Mouse (Mus musculus) embryonic fibroblast, embryonic 13.5 days (primary cell): Measurements from ENCODE around the gene Nanog. TPM values are rescaled to one million over a fixed set of nuclear protein-coding genes. Genes with fewer than 3 reads are reported as not detected.
A peak's percentile ranks its signal among the peaks of the same experiment; 100 is the strongest.
"Not testable (repeated sequence)": the region's sequence is repeated elsewhere in the genome, so short reads cannot be mapped to it uniquely, and the experiment has no call there.

ENCODE experiments used
- H3K27ac ChIP-seq: 2 replicates; pipeline ENCODE4 v1.5.1; 2012; ENCODE audit warnings: low read length, control low read depth, inconsistent platforms; ENCODE audit not compliant: insufficient read depth
- H3K4me1 ChIP-seq: 2 replicates; pipeline ENCODE4 v1.6.1; 2011; ENCODE audit warnings: low read length; ENCODE audit not compliant: control insufficient read depth, insufficient read depth
- H3K4me3 ChIP-seq: 2 replicates; pipeline ENCODE4 v1.5.1; 2011; ENCODE audit warnings: mild to moderate bottlenecking, control low read depth, low read length; ENCODE audit not compliant: insufficient read depth
- CTCF ChIP-seq: IDR thresholded peaks from 2 replicates; pipeline ENCODE4 v1.5.1; 2011; ENCODE audit warnings: mild to moderate bottlenecking, control low read depth, low read length, moderate library complexity, borderline replicate concordance; ENCODE audit not compliant: insufficient read depth
- POLR2A ChIP-seq: IDR thresholded peaks from 2 replicates; pipeline ENCODE4 v1.6.1; 2011; ENCODE audit warnings: low read depth, mild to moderate bottlenecking, control low read depth, low read length, moderate library complexity
- polyA plus RNA-seq: library from polyadenylated mRNA; stranded (reverse); fragments of >200 nt; gene quantifications from 2 replicates; pipeline ENCODE4 v1.2.4, GENCODE M21; 2011; ENCODE audit warnings: low read depth; ENCODE audit not compliant: missing spikeins, insufficient read length

The Nanog gene
- polyA plus RNA-seq, 1 experiment: 0.93 TPM

- Histone ChIP-seq H3K4me1 (peaks cover 9% of the 10 kb centered on the region), H3K4me3 (peak overlapping the region; percentile 5; the same call in 1 of the 2 replicates), H3K27ac (peak overlapping the region; percentile 96)
- no peak for TF ChIP-seq CTCF
- TF ChIP-seq POLR2A: peak; percentile 57; the same call in 1 of the 2 replicates
Observed at GRCm38 (mm10) chr6:122702480-122703124, 4.7 kb upstream of the Nanog start.

- no peak for TF ChIP-seq CTCF
- Histone ChIP-seq H3K27ac (peak overlapping the region; percentile 96), H3K4me3 (no peak overlapping the region), H3K4me1 (peaks cover 9% of the 10 kb centered on the region)
Observed at GRCm38 (mm10) chr6:122703251-122703650, 4.0 kb upstream of the Nanog start.

- H3K27ac ChIP-seq: peak overlapping the region; percentile 96
- TF ChIP-seq CTCF: no peak
- TF ChIP-seq POLR2A: no peak
- H3K4me3 ChIP-seq: no peak overlapping the region
- peaks cover 9% of the 10 kb centered on the region for H3K4me1 ChIP-seq
Observed at GRCm38 (mm10) chr6:122703706-122704105, 3.6 kb upstream of the Nanog start.

GRCm38 (mm10) chr6:122706337-122706840 is 900 bp upstream of the Nanog start:
- Histone ChIP-seq H3K4me3 (no peak overlapping the region), H3K27ac (no peak overlapping the region)
- TF ChIP-seq CTCF (no peak), POLR2A (no peak)

GRCm38 (mm10) chr6:122708826-122709225 is 1.5 kb downstream of the Nanog start:
- no peak overlapping the region for H3K27ac ChIP-seq
- no peak overlapping the region for H3K4me3 ChIP-seq
- TF ChIP-seq CTCF (no peak), POLR2A (no peak)
- H3K4me1 ChIP-seq: no peaks in the 10 kb centered on the region; the same call in 1 of the 2 replicates

More at GRCm38 (mm10) chr6:122706337-122706840, 900 bp upstream of the Nanog start:
- peaks cover 9% of the 10 kb centered on the region for H3K4me1 ChIP-seq

GRCm38 (mm10) chr6:122711455-122711854 is 4.2 kb downstream of the Nanog start:
- Histone ChIP-seq H3K4me3 (no peak overlapping the region), H3K4me1 (no peaks in the 10 kb centered on the region; the same call in 1 of the 2 replicates), H3K27ac (no peak overlapping the region)
- no peak for TF ChIP-seq POLR2A
- TF ChIP-seq CTCF: no peak

GRCm38 (mm10) chr6:122713116-122713515 is 5.8 kb downstream of the Nanog start:
- H3K27ac ChIP-seq, H3K4me3 ChIP-seq, H3K4me1 ChIP-seq: not testable (repeated sequence)

- no peak overlapping the region for H3K4me3 ChIP-seq
- H3K27ac ChIP-seq: no peak overlapping the region
- TF ChIP-seq CTCF (no peak), POLR2A (no peak)
- no peaks in the 10 kb centered on the region; the same call in 1 of the 2 replicates for H3K4me1 ChIP-seq
Observed at GRCm38 (mm10) chr6:122714707-122715365, 7.5 kb downstream of the Nanog start.

- no peak for TF ChIP-seq CTCF
- TF ChIP-seq POLR2A: no peak
- no peak overlapping the region for H3K4me3 ChIP-seq
- no peaks in the 10 kb centered on the region; the same call in 1 of the 2 replicates for H3K4me1 ChIP-seq
- H3K27ac ChIP-seq: no peak overlapping the region
Observed at GRCm38 (mm10) chr6:122715886-122716285, 8.6 kb downstream of the Nanog start.

- H3K4me1 ChIP-seq, H3K27ac ChIP-seq, H3K4me3 ChIP-seq: not testable (repeated sequence)
Observed at GRCm38 (mm10) chr6:122718224-122718623, 10.9 kb downstream of the Nanog start.

- H3K4me3 ChIP-seq: no peak overlapping the region
- H3K27ac ChIP-seq: no peak overlapping the region
- no peaks in the 10 kb centered on the region; the same call in 1 of the 2 replicates for H3K4me1 ChIP-seq
- TF ChIP-seq CTCF (no peak; the same call in 1 of the 2 replicates), POLR2A (no peak)
Observed at GRCm38 (mm10) chr6:122719942-122720341, 12.7 kb downstream of the Nanog start.
